Mouse (Mus musculus) heart, embryonic 11.5 days (tissue): ENCODE measurements around the gene Tbl1x. TPM values are rescaled to one million over a fixed set of nuclear protein-coding genes. Genes with fewer than 3 reads are reported as not detected.
"Not testable (repeated sequence)": the region's sequence is repeated elsewhere in the genome, so short reads cannot be mapped to it uniquely, and the experiment has no call there.

Experiments used
- ATAC-seq: fragments of 200-750 bp; cut with Nextera tagmentation; replicated peaks from 2 replicates; pipeline ENCODE4 v1.8.0; 2017; ENCODE audit warnings: moderate library complexity; ENCODE audit not compliant: insufficient number of reproducible peaks, low FRiP score, low TSS enrichment
- H3K27ac ChIP-seq: fragments of 300-500 bp; sonication (generic); 2 replicates; pipeline ENCODE4 v1.5.1; 2014; ENCODE audit warnings: mild to moderate bottlenecking, low read depth, low read length
- H3K27me3 ChIP-seq: fragments of 300-500 bp; sonication (generic); 2 replicates; pipeline ENCODE4 v1.6.1; 2014; ENCODE audit warnings: mild to moderate bottlenecking, low read length, mixed read lengths; ENCODE audit not compliant: control insufficient read depth, insufficient read depth
- H3K36me3 ChIP-seq: fragments of 300-500 bp; sonication (generic); 2 replicates; pipeline ENCODE4 v1.6.1; 2014; ENCODE audit warnings: mild to moderate bottlenecking, low read length, moderate library complexity, mixed read lengths; ENCODE audit not compliant: control insufficient read depth, insufficient read depth
- H3K4me1 ChIP-seq: fragments of 300-500 bp; sonication (generic); 2 replicates; pipeline ENCODE4 v1.6.1; 2014; ENCODE audit warnings: low read length; ENCODE audit not compliant: control insufficient read depth, insufficient read depth
- H3K4me2 ChIP-seq: fragments of 300-500 bp; sonication (generic); 2 replicates; pipeline ENCODE4 v1.6.1; 2014; ENCODE audit warnings: mild to moderate bottlenecking, moderate library complexity
- H3K4me3 ChIP-seq: fragments of 300-500 bp; sonication (generic); 2 replicates; pipeline ENCODE4 v1.5.1; 2014; ENCODE audit warnings: low read depth, low read length
- H3K9ac ChIP-seq: fragments of 300-500 bp; sonication (generic); 2 replicates; pipeline ENCODE4 v1.6.1; 2014; ENCODE audit warnings: mild to moderate bottlenecking, low read depth, low read length, moderate library complexity
- H3K9me3 ChIP-seq: fragments of 300-500 bp; sonication (generic); replicated peaks from 2 replicates; pipeline ENCODE4 v1.6.1; 2016; ENCODE audit warnings: low read length; ENCODE audit not compliant: control insufficient read depth
- WGBS: fragments of 180-500 bp; shearing (Covaris S2); extraction: QIAGEN DNeasy Blood & Tissue Kit; methylation state at CpG from one replicate; pipeline ENCODE4 v1.1.7; 2014; ENCODE audit not compliant: insufficient replicate concordance; 5-methylcytosine and 5-hydroxymethylcytosine counted together
- polyA plus RNA-seq: library from polyadenylated mRNA; unstranded; fragments of >200 nt; fragmentation: Nextera tagmentation; extraction: Ambion mirVana; gene quantifications from 2 replicates; pipeline ENCODE4 v1.2.1, GENCODE M21; 2014

Tbl1x gene
- polyA plus RNA-seq, 1 experiment from 2014 or later: 63.6 TPM

- Histone ChIP-seq H3K4me3 (no peak overlapping the region), H3K4me1 (no peaks in the 10 kb centered on the region), H3K27me3 (no peaks in the 10 kb centered on the region), H3K27ac (no peak overlapping the region), H3K9me3 (no peaks in the 10 kb centered on the region), H3K4me2 (no peak overlapping the region), H3K9ac (no peak overlapping the region), H3K36me3 (no peaks in the 10 kb centered on the region)
- ATAC-seq: no peak
- WGBS: 66% methylated on average over 1 of the region's 1 CpGs
Observed at GRCm38 (mm10) chrX:77528401-77528800, 17.6 kb downstream of the Tbl1x start.

- Histone ChIP-seq H3K27ac (no peak overlapping the region), H3K4me3 (no peak overlapping the region), H3K4me2 (no peak overlapping the region), H3K9ac (no peak overlapping the region), H3K9me3 (no peaks in the 10 kb centered on the region), H3K27me3 (no peaks in the 10 kb centered on the region), H3K36me3 (no peaks in the 10 kb centered on the region), H3K4me1 (no peaks in the 10 kb centered on the region)
- 66% methylated on average over 5 of the region's 5 CpGs for WGBS
- no peak for ATAC-seq
Observed at GRCm38 (mm10) chrX:77530997-77531396, 20.2 kb downstream of the Tbl1x start.

DNA sequence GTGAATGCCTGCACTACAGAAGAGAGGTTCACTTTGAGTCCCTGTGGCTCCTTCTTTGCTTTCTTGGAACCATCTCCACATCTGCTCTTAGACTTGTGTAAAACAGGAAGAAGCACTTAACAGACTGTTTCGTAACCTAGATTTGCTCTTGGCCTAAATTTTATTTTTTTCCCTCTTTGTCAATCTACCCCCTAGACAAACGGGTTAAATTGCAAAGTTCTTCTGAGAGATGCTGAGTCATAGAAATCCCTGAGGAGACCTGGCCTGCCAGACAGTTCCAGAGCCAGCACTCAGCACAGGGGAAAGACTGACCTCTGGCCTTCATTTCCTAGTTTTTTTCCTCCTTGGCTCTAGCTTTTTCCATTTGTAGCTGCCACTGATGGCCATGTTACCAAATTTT is 23.1 kb downstream of the Tbl1x start:
- no peaks in the 10 kb centered on the region for H3K27me3 ChIP-seq
- H3K9me3 ChIP-seq: no peaks in the 10 kb centered on the region
- ATAC-seq: no peak
- H3K9ac ChIP-seq: no peak overlapping the region
- H3K4me3 ChIP-seq: no peak overlapping the region
- H3K4me2 ChIP-seq: no peak overlapping the region
- no peaks in the 10 kb centered on the region for H3K4me1 ChIP-seq
- no peaks in the 10 kb centered on the region for H3K36me3 ChIP-seq
- no peak overlapping the region for H3K27ac ChIP-seq
- whole genome bisulfite sequencing: 65% methylated on average over 2 of the region's 2 CpGs

DNA sequence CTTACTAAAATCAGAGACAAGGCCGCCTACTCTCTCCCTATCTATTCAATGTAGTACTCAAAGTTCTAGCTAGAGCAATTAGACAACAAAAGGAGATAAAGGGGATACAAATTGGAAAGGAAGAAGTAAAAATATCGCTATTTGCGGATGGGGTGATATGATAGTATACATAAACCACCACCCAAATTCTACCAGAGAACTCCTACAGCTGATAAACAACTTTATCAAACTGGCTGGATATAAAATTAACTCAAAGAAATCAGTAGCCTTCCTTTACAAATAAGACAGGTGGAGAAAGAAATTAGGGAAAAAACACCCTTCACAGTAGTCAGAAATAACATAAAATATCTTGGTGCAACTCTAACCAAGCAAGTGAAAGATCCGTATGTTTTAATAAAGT is 29.0 kb downstream of the Tbl1x start:
- not testable (repeated sequence) for H3K4me1 ChIP-seq, H3K9me3 ChIP-seq, H3K27ac ChIP-seq, H3K27me3 ChIP-seq, H3K36me3 ChIP-seq, ATAC-seq, H3K4me2 ChIP-seq, H3K4me3 ChIP-seq, H3K9ac ChIP-seq
- 76% methylated on average over 4 of the region's 4 CpGs for WGBS

GRCm38 (mm10) chrX:77544003-77544402 is 33.2 kb downstream of the Tbl1x start:
- Histone ChIP-seq H3K4me2 (no peak overlapping the region), H3K4me3 (no peak overlapping the region), H3K4me1 (peaks cover 19% of the 10 kb centered on the region), H3K36me3 (no peaks in the 10 kb centered on the region), H3K27me3 (no peaks in the 10 kb centered on the region), H3K9me3 (no peaks in the 10 kb centered on the region), H3K27ac (no peak overlapping the region), H3K9ac (no peak overlapping the region)
- no peak for ATAC-seq

GRCm38 (mm10) chrX:77544550-77544949 is 33.7 kb downstream of the Tbl1x start:
- ATAC-seq: no peak
- Histone ChIP-seq H3K4me1 (peaks cover 21% of the 10 kb centered on the region), H3K9me3 (no peaks in the 10 kb centered on the region), H3K27me3 (no peaks in the 10 kb centered on the region), H3K9ac (no peak overlapping the region), H3K27ac (no peak overlapping the region), H3K36me3 (no peaks in the 10 kb centered on the region), H3K4me2 (no peak overlapping the region), H3K4me3 (no peak overlapping the region)
- WGBS: 74% methylated on average over 4 of the region's 4 CpGs

DNA sequence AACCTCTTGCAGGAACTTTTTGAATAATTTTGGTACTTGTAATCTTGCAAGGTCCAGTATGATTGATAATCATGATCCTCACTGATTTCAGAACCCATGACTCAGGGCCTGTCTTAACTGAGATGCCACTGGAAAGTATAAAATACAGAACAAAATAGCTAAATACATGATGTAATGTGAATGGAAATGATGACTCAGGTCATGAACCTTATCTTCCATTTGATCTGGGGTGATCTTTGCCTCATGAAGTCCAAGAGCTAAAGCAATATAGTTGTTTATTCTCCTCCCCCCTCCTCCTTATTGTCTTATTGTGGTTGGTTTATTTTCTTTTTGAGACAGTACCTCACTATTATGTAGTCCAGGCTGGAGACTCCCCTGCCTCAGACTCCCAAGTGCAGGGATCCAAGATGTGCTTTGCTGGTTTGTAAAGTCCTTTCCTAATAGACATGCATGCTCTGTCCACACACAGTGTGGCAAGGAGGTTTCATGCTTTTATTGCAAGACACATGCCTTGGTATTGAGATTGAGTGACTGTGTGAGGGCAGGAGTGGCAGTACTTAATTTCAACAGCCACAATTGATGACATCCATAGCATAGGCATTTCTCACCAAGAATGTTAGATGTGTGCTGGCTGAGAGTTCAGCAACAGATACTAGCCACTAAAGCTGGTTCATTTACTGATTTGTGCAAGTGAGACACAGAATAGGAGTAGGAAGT is 34.7 kb downstream of the Tbl1x start:
- H3K4me1 ChIP-seq: peaks cover 21% of the 10 kb centered on the region
- H3K4me3 ChIP-seq: no peak overlapping the region
- H3K9ac ChIP-seq: no peak overlapping the region
- H3K36me3 ChIP-seq: no peaks in the 10 kb centered on the region
- H3K27ac ChIP-seq: no peak overlapping the region
- ATAC-seq: no peak
- H3K27me3 ChIP-seq: no peaks in the 10 kb centered on the region
- H3K4me2 ChIP-seq: no peak overlapping the region
- H3K9me3 ChIP-seq: no peaks in the 10 kb centered on the region

GRCm38 (mm10) chrX:77546448-77546847 is 35.6 kb downstream of the Tbl1x start:
- ATAC-seq: no peak
- H3K27ac ChIP-seq: no peak overlapping the region

DNA sequence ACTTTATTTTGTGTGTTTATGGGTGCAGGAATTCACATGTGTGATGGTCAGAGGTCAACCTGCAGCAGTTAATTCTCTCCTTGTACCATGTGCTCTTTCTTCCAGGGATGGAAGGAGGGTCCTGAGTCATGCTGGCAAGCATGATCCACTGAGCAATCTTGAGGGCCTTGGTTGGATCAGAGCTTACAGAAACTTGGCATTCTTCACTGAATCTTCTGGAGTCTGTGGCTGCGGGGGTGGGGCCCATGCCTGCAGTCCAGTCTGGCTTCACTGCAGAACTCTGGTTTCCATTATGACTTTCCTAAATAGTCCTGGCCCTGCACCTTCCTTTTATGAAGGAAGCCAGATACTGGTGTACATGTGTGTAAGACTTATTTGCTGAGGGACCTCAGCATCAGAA is 38.1 kb downstream of the Tbl1x start:
- ATAC-seq: no peak
- 81% methylated on average over 1 of the region's 1 CpGs for WGBS
- H3K27ac ChIP-seq: no peak overlapping the region

More at GRCm38 (mm10) chrX:77546448-77546847, 35.6 kb downstream of the Tbl1x start:
- Histone ChIP-seq H3K4me3 (no peak overlapping the region), H3K36me3 (no peaks in the 10 kb centered on the region), H3K9ac (no peak overlapping the region), H3K9me3 (no peaks in the 10 kb centered on the region), H3K4me2 (no peak overlapping the region), H3K27me3 (no peaks in the 10 kb centered on the region), H3K4me1 (peaks cover 21% of the 10 kb centered on the region)
- WGBS: 83% methylated on average over 1 of the region's 1 CpGs

More for the DNA sequence above, 38.1 kb downstream of the Tbl1x start:
- Histone ChIP-seq H3K4me2 (no peak overlapping the region), H3K9me3 (no peaks in the 10 kb centered on the region), H3K9ac (no peak overlapping the region), H3K4me1 (peaks cover 17% of the 10 kb centered on the region), H3K36me3 (no peaks in the 10 kb centered on the region), H3K27me3 (no peaks in the 10 kb centered on the region), H3K4me3 (no peak overlapping the region)
